Comparison of ENCODE assay signal across 8 mouse cellular contexts in genomic region chr6:22071323-22071840, GRCm38 (mm10).
DNase-seq lines count a peak whose midpoint lies in the region; ATAC-seq and TF ChIP-seq lines count a peak whose summit lies in the region.

No protein-coding gene starts in this region.

- no peak for ATAC-seq in liver, postnatal 0 days
- no peak for ATAC-seq in liver, embryonic 11.5 days (replicated peaks; ENCODE audit: low FRiP score)
- peak; percentile 43; the same call in 1 of the 2 replicates for ATAC-seq in hindbrain, embryonic 14.5 days (ENCODE audit: low FRiP score)

- no peak overlapping the region for H3K27ac ChIP-seq in liver, postnatal 0 days (ENCODE audit: low read depth)
- H3K27ac ChIP-seq in liver, embryonic 11.5 days (ENCODE audit: low read depth, low read length) = no peak overlapping the region
- H3K27ac ChIP-seq in hindbrain, embryonic 14.5 days = no peak overlapping the region

- H3K4me3 ChIP-seq in liver, postnatal 0 days (ENCODE audit: low read depth, low read length) = no peak overlapping the region
- H3K4me3 ChIP-seq in liver, embryonic 11.5 days (ENCODE audit: low read depth, low read length) = no peak overlapping the region
- no peak overlapping the region for H3K4me3 ChIP-seq in hindbrain, embryonic 14.5 days (replicated peaks; ENCODE audit: low read length)

- no peaks in the 10 kb centered on the region for H3K4me1 ChIP-seq in liver, postnatal 0 days (ENCODE audit: insufficient read depth)
- H3K4me1 ChIP-seq in liver, embryonic 11.5 days (replicated peaks; ENCODE audit: control insufficient read depth, insufficient read depth, low read length) = no peaks in the 10 kb centered on the region
- H3K4me1 ChIP-seq in hindbrain, embryonic 14.5 days (replicated peaks; ENCODE audit: control insufficient read depth, insufficient read depth, low read length) = no peaks in the 10 kb centered on the region

- no peaks in the 10 kb centered on the region for H3K9me3 ChIP-seq in liver, postnatal 0 days (ENCODE audit: low read length)
- no peaks in the 10 kb centered on the region for H3K9me3 ChIP-seq in liver, embryonic 11.5 days (ENCODE audit: control insufficient read depth, low read length)
- no peaks in the 10 kb centered on the region for H3K9me3 ChIP-seq in hindbrain, embryonic 14.5 days (ENCODE audit: control insufficient read depth, low read length)

- H3K4me2 ChIP-seq in liver, postnatal 0 days (ENCODE audit: low read depth, low read length) = no peak overlapping the region
- H3K4me2 ChIP-seq in liver, embryonic 11.5 days = no peak overlapping the region
- peak overlapping the region; percentile 4; the same call in 1 of the 2 replicates for H3K4me2 ChIP-seq in hindbrain, embryonic 14.5 days (replicated peaks)

- no peaks in the 10 kb centered on the region for H3K27me3 ChIP-seq in liver, postnatal 0 days (ENCODE audit: insufficient read depth, low read length)
- no peaks in the 10 kb centered on the region for H3K27me3 ChIP-seq in liver, embryonic 11.5 days (replicated peaks; ENCODE audit: control insufficient read depth, insufficient read depth, low read length)
- H3K27me3 ChIP-seq in hindbrain, embryonic 14.5 days (ENCODE audit: control insufficient read depth, insufficient read depth, low read length) = no peaks in the 10 kb centered on the region

- H3K36me3 ChIP-seq in liver, postnatal 0 days (replicated peaks; ENCODE audit: insufficient read depth, low read length) = no peaks in the 10 kb centered on the region
- H3K36me3 ChIP-seq in liver, embryonic 11.5 days (ENCODE audit: control insufficient read depth, insufficient read depth, low read length) = no peaks in the 10 kb centered on the region
- no peaks in the 10 kb centered on the region for H3K36me3 ChIP-seq in hindbrain, embryonic 14.5 days (replicated peaks; ENCODE audit: control insufficient read depth, insufficient read depth)

- no peak for TF ChIP-seq EP300 in liver, postnatal 0 days (IDR thresholded peaks at IDR 0.05; ENCODE audit: low read depth)

- WGBS in liver, postnatal 0 days (ENCODE audit: insufficient replicate concordance) = 28% methylated on average over 4 of the region's 4 CpGs
- 36% methylated on average over 4 of the region's 4 CpGs for WGBS in liver, embryonic 11.5 days
- WGBS in hindbrain, embryonic 14.5 days = 38% methylated on average over 4 of the region's 4 CpGs

- TF ChIP-seq CTCF in liver, postnatal 0 days (IDR thresholded peaks at IDR 0.05; ENCODE audit: low read depth) = peak; percentile 38; the same call in 1 of the 2 replicates

- no peak overlapping the region for H3K9ac ChIP-seq in liver, postnatal 0 days (replicated peaks)
- H3K9ac ChIP-seq in liver, embryonic 11.5 days (ENCODE audit: low read depth, low read length) = no peak overlapping the region
- H3K9ac ChIP-seq in hindbrain, embryonic 14.5 days = no peak overlapping the region

- DNase-seq in embryo, embryonic 10 days (ENCODE audit: low spot score) = peak; percentile 11
- no peak for DNase-seq in embryo, embryonic 9.5 days (ENCODE audit: extremely low spot score)
- no peak for DNase-seq in liver, postnatal 0 days
- DNase-seq in liver, embryonic 11.5 days (ENCODE audit: low spot score) = no peak
- peak; percentile 72 for DNase-seq in hindbrain, embryonic 14.5 days (ENCODE audit: low spot score)
- peak; percentile 11 for DNase-seq in retina, postnatal 7 days (ENCODE audit: low read depth, low spot score)
- no peak for DNase-seq in thymus, postnatal 10 days (ENCODE audit: low spot score in 2 of 2)
- no peak for DNase-seq in lung, postnatal 14 days

Comparison
In these comparisons a context has a peak if more than half of its experiments do, and no peak if none do; other contexts are left out.
1. DNase-seq: peak in embryo, embryonic 10 days (single experiment), hindbrain, embryonic 14.5 days (single experiment) and retina, postnatal 7 days (single experiment); none in embryo, embryonic 9.5 days (single experiment), liver, postnatal 0 days (single experiment), liver, embryonic 11.5 days (single experiment), thymus, postnatal 10 days (0 of 2) and lung, postnatal 14 days (single experiment).